Mouse (Mus musculus): ENCODE data around the gene Nrl. TPM values are rescaled to one million over a fixed set of nuclear protein-coding genes. Genes with fewer than 3 reads are reported as not detected.

Nrl gene
- total RNA-seq, 2 experiments from 2014 or later = not detected

- intact Hi-C loops (cut with DNase I) = loop anchor here (10.0 kb wide), 1 partner anchor 254 kb away; the partner anchor contains the start of genes Dhrs1 and Nop9
Measured at GRCm38 (mm10) chr14:55490361-55491201, 34.2 kb downstream of the Nrl start, which contains the start of gene Carmil3. TSS of gene Carmil3 (plus strand) at chr14:55490651.

GRCm38 (mm10) chr14:55486836-55487235 is 37.9 kb downstream of the Nrl start:
- intact Hi-C loops (cut with DNase I) = no loop called here
- DNase-seq = no peak

More at GRCm38 (mm10) chr14:55490361-55491201, 34.2 kb downstream of the Nrl start, which contains the start of gene Carmil3:
- peak; percentile 63 to 67 for DNase-seq

GRCm38 (mm10) chr14:55484430-55485085 is 40.2 kb downstream of the Nrl start:
- DNase-seq = no peak
- intact Hi-C loops (cut with DNase I) = no loop called here

- DNase-seq = no peak
- intact Hi-C loops (cut with DNase I) = no loop called here
Measured at GRCm38 (mm10) chr14:55479629-55480028, 45.2 kb downstream of the Nrl start.

GRCm38 (mm10) chr14:55478651-55479599 is 45.9 kb downstream of the Nrl start, which contains the start of gene Dhrs4:
TSS of gene Dhrs4 (plus strand) at chr14:55478758.
- intact Hi-C loops (cut with DNase I) = no loop called here
- peak; percentile 84 to 88 for DNase-seq

- intact Hi-C loops (cut with DNase I) = no loop called here
- no peak for DNase-seq
Measured at GRCm38 (mm10) chr14:55477829-55478228, 47.0 kb downstream of the Nrl start.

GRCm38 (mm10) chr14:55477421-55477820 is 47.4 kb downstream of the Nrl start:
- intact Hi-C loops (cut with DNase I) = no loop called here
- no peak for DNase-seq

- DNase-seq = no peak
- intact Hi-C loops (cut with DNase I) = no loop called here
Measured at GRCm38 (mm10) chr14:55475654-55476053, 49.1 kb downstream of the Nrl start.

- DNase-seq = peak; percentile 26 to 40
- intact Hi-C loops (cut with DNase I) = no loop called here
Measured at GRCm38 (mm10) chr14:55470806-55471205, 54.0 kb downstream of the Nrl start.

- intact Hi-C loops (cut with DNase I) = no loop called here
- DNase-seq = no peak
Measured at GRCm38 (mm10) chr14:55469821-55470220, 55.0 kb downstream of the Nrl start.

- intact Hi-C loops (cut with DNase I) = no loop called here
- DNase-seq = no peak
Measured at GRCm38 (mm10) chr14:55469041-55469440, 55.7 kb downstream of the Nrl start.

Other genes starting within 250 kb of the Nrl start
- 100 to 1,000 TPM; 132 to 137 TPM for gene Dhrs4, start 46.2 kb downstream of the Nrl start, total RNA-seq (2021)
- 1 to 10 TPM; 2.8 to 4.6 TPM for gene Carmil3, start 34.3 kb downstream of the Nrl start, total RNA-seq (2021)
- gene Cpne6, start 14.5 kb downstream of the Nrl start, total RNA-seq (2021) = under 1 TPM in 1 of 2 experiments, not detected in 1; 0.12 TPM
- 10 to 100 TPM; 23.3 to 24.1 TPM for gene Pck2, start 15.3 kb upstream of the Nrl start, total RNA-seq (2021)
- 10 to 100 TPM; 86.3 to 87.5 TPM for gene Dcaf11, start 35.0 kb upstream of the Nrl start, total RNA-seq (2021)
- under 1 TPM; 0.64 to 0.65 TPM for gene A730061H03Rik, start 35.4 kb upstream of the Nrl start, total RNA-seq (2021)
- gene Fitm1, start 50.6 kb upstream of the Nrl start, total RNA-seq (2021) = 100 to 1,000 TPM; 192 to 201 TPM
- gene Psme1, start 53.1 kb upstream of the Nrl start, total RNA-seq (2021) = 100 to 1,000 TPM; 247 to 272 TPM
- 10 to 100 TPM; 42.6 to 43.4 TPM for gene Emc9, start 60.3 kb upstream of the Nrl start, total RNA-seq (2021)
- 100 to 1,000 TPM; 139 to 140 TPM for gene Psme2, start 66.1 kb upstream of the Nrl start, total RNA-seq (2021)
- 10 to 100 TPM; 21.7 to 28.3 TPM for gene Rnf31, start 66.7 kb upstream of the Nrl start, total RNA-seq (2021)
- 10 to 100 TPM in 1 of 2 experiments, 1 to 10 TPM in 1; 9.2 to 11.3 TPM for gene Irf9, start 78.6 kb upstream of the Nrl start, total RNA-seq (2021)
- gene Rec8, start 93.1 kb upstream of the Nrl start, total RNA-seq (2021) = under 1 TPM; 0.53 to 0.67 TPM
- gene Ipo4, start 111.0 kb upstream of the Nrl start, total RNA-seq (2021) = 10 to 100 TPM; 54.7 to 55.0 TPM
- gene Gm49378, start 112.9 kb upstream of the Nrl start, total RNA-seq (2021) = 1 to 10 TPM; 1.1 to 2.1 TPM
- 10 to 100 TPM; 56.3 to 61.2 TPM for gene Tm9sf1, start 118.8 kb upstream of the Nrl start, total RNA-seq (2021)
- gene Tssk4, start 125.2 kb upstream of the Nrl start, total RNA-seq (2021) = under 1 TPM; 0.64 to 0.81 TPM
- gene Mdp1, start 135.5 kb upstream of the Nrl start, total RNA-seq (2021) = 10 to 100 TPM; 55.6 to 72.2 TPM
- gene Gmpr2, start 147.0 kb upstream of the Nrl start, total RNA-seq (2021) = 10 to 100 TPM; 16.4 to 18.5 TPM
- gene Nedd8, start 147.1 kb upstream of the Nrl start, total RNA-seq (2021) = 100 to 1,000 TPM; 291 to 295 TPM
- 10 to 100 TPM; 14.2 to 16.5 TPM for gene Tinf2, start 156.8 kb upstream of the Nrl start, total RNA-seq (2021)
- under 1 TPM; 0.24 to 0.25 TPM for gene Tgm1, start 188.9 kb upstream of the Nrl start, total RNA-seq (2021)
- gene Rabggta, start 197.3 kb upstream of the Nrl start, total RNA-seq (2021) = 10 to 100 TPM; 13.7 to 14.4 TPM
- gene Dhrs1, start 220.7 kb upstream of the Nrl start, total RNA-seq (2021) = 10 to 100 TPM; 54.5 to 56.6 TPM
- gene Nop9, start 220.7 kb upstream of the Nrl start, total RNA-seq (2021) = 10 to 100 TPM; 14.5 to 18.7 TPM
- gene Cideb, start 233.5 kb upstream of the Nrl start, total RNA-seq (2021) = 1 to 10 TPM; 1.1 to 1.2 TPM
- under 1 TPM in 1 of 2 experiments, not detected in 1; 0.10 TPM for gene Ltb4r2, start 236.4 kb upstream of the Nrl start, total RNA-seq (2021)
- gene Ltb4r1, start 241.0 kb upstream of the Nrl start, total RNA-seq (2021) = under 1 TPM; 0.67 to 0.74 TPM

All from heart, postnatal 10 days (tissue).